Mouse (Mus musculus) MEL (cell line): ENCODE data around the gene Retsat. TPM values are rescaled to one million over a fixed set of nuclear protein-coding genes. Genes with fewer than 3 reads are reported as not detected.

Source experiments
- DNase-seq: peaks from one replicate; pipeline ENCODE4 v3.0.0; 2011; ENCODE audit warnings: low read depth, low spot score
- H3K27ac ChIP-seq: 2 replicates; pipeline ENCODE4 v1.5.1; 2012; ENCODE audit warnings: low read depth, mild to moderate bottlenecking, control low read depth, low read length, moderate library complexity; ENCODE audit not compliant: control insufficient read depth
- H3K27me3 ChIP-seq, 2 experiments: fragments of 150-350 bp in 1 of 2; sonication (generic) in 1 of 2; 2 replicates each; pipeline ENCODE4 v1.6.1; 2012; ENCODE audit warnings: low read length in 2 of 2, mild to moderate bottlenecking in 2 of 2, improper control_type of control experiment in 1 of 2, moderate library complexity in 1 of 2; ENCODE audit not compliant: insufficient read depth in 2 of 2, control insufficient read depth in 1 of 2
- H3K36me3 ChIP-seq, 2 experiments: 2 replicates each; pipeline ENCODE4 v1.6.1; 2012 to 2014; ENCODE audit warnings: low read length in 2 of 2, improper control_type of control experiment in 1 of 2, inconsistent platforms in 1 of 2, mild to moderate bottlenecking in 1 of 2; ENCODE audit not compliant: insufficient read depth in 2 of 2, control insufficient read depth in 1 of 2
- H3K4me1 ChIP-seq, 2 experiments: fragments of 150-350 bp in 1 of 2; sonication (generic) in 1 of 2; 2 replicates each; pipeline ENCODE4 v1.6.1; 2012; ENCODE audit warnings: low read length in 2 of 2, improper control_type of control experiment in 1 of 2, mild to moderate bottlenecking in 1 of 2; ENCODE audit not compliant: insufficient read depth in 2 of 2, control insufficient read depth in 1 of 2
- H3K4me3 ChIP-seq, 2 experiments: fragments of 150-350 bp in 1 of 2; sonication (generic) in 1 of 2; 2 replicates each; pipeline ENCODE4 v1.5.1; 2012; ENCODE audit warnings: low read depth in 2 of 2, low read length in 2 of 2, mild to moderate bottlenecking in 2 of 2, moderate library complexity in 2 of 2, control low read depth in 1 of 2, improper control_type of control experiment in 1 of 2; ENCODE audit not compliant: control insufficient read depth in 1 of 2, insufficient read depth in 1 of 2
- H3K79me2 ChIP-seq: 2 replicates; pipeline ENCODE4 v1.6.1; 2012; ENCODE audit warnings: mild to moderate bottlenecking, low read length, moderate library complexity; ENCODE audit not compliant: control insufficient read depth, poor library complexity, insufficient read depth
- H3K9ac ChIP-seq: 2 replicates; pipeline ENCODE4 v1.6.1; 2012; ENCODE audit warnings: low read depth, mild to moderate bottlenecking, control low read depth, low read length, moderate library complexity; ENCODE audit not compliant: control insufficient read depth, poor library complexity, severe bottlenecking
- H3K9me3 ChIP-seq: fragments of 150-350 bp; sonication (generic); replicated peaks from 2 replicates; pipeline ENCODE4 v1.6.1; 2012; ENCODE audit warnings: mild to moderate bottlenecking, low read length, improper control_type of control experiment, moderate library complexity; ENCODE audit not compliant: insufficient read depth
- CHD1 ChIP-seq: IDR thresholded peaks from 2 replicates; pipeline ENCODE4 v1.6.1; 2012; ENCODE audit warnings: low read depth, mild to moderate bottlenecking, inconsistent platforms, low read length, improper control_type of control experiment
- CTCF ChIP-seq, 3 experiments: IDR thresholded peaks in 2 of 3; conservative IDR thresholded peaks in 1 of 3; 2 replicates each; pipeline ENCODE4 v1.5.1; 2011 to 2012; ENCODE audit warnings: low read length in 3 of 3, low read depth in 2 of 3, mild to moderate bottlenecking in 2 of 3, improper control_type of control experiment in 1 of 3, inconsistent platforms in 1 of 3, mixed read lengths in 1 of 3, moderate library complexity in 1 of 3; ENCODE audit not compliant: control insufficient read depth in 1 of 3, insufficient read depth in 1 of 3, poor library complexity in 1 of 3, severe bottlenecking in 1 of 3
- E2F4 ChIP-seq: IDR thresholded peaks from 2 replicates; pipeline ENCODE4 v1.6.1; 2011; ENCODE audit warnings: low read depth, low read length, improper control_type of control experiment, borderline replicate concordance
- ELF1 ChIP-seq: IDR thresholded peaks from 2 replicates; pipeline ENCODE4 v1.6.1; 2014; ENCODE audit warnings: low read depth, mild to moderate bottlenecking, inconsistent platforms, low read length, improper control_type of control experiment, moderate library complexity
- ETS1 ChIP-seq: IDR thresholded peaks from 2 replicates; pipeline ENCODE4 v1.6.1; 2012; ENCODE audit warnings: low read depth, mild to moderate bottlenecking, inconsistent platforms, low read length, improper control_type of control experiment, moderate library complexity
- GABPA ChIP-seq: IDR thresholded peaks from 2 replicates; pipeline ENCODE4 v1.6.1; 2012; ENCODE audit warnings: low read depth, mild to moderate bottlenecking, inconsistent platforms, low read length, improper control_type of control experiment, moderate library complexity
- GATA1 ChIP-seq: IDR thresholded peaks from 2 replicates; pipeline ENCODE4 v1.6.1; 2011; ENCODE audit warnings: low read depth, low read length, improper control_type of control experiment
- JUND ChIP-seq: IDR thresholded peaks from 2 replicates; pipeline ENCODE4 v1.6.1; 2011; ENCODE audit warnings: low read depth, mild to moderate bottlenecking, improper control_type of control experiment, low read length
- KAT2A ChIP-seq: conservative IDR thresholded peaks from 2 replicates; pipeline ENCODE4 v1.6.1; 2012; ENCODE audit warnings: low read depth, low read length, improper control_type of control experiment, inconsistent platforms
- MAZ ChIP-seq: IDR thresholded peaks from 2 replicates; pipeline ENCODE4 v1.6.1; 2012; ENCODE audit warnings: low read depth, mild to moderate bottlenecking, inconsistent platforms, low read length, improper control_type of control experiment
- MYC ChIP-seq: IDR thresholded peaks from 2 replicates; pipeline ENCODE4 v1.6.1; 2011; ENCODE audit warnings: low read depth, mild to moderate bottlenecking, low read length, improper control_type of control experiment, moderate library complexity
- POLR2A ChIP-seq, 2 experiments: IDR thresholded peaks; 2 replicates each; pipeline ENCODE4 v1.6.1; 2011 to 2012; ENCODE audit warnings: low read length in 2 of 2, mild to moderate bottlenecking in 2 of 2, control low read depth in 1 of 2, improper control_type of control experiment in 1 of 2, low read depth in 1 of 2, moderate library complexity in 1 of 2; ENCODE audit not compliant: control insufficient read depth in 1 of 2, insufficient read depth in 1 of 2, poor library complexity in 1 of 2
- POLR2AphosphoS2 ChIP-seq: IDR thresholded peaks from 2 replicates; pipeline ENCODE4 v1.6.1; 2011; ENCODE audit warnings: low read length, improper control_type of control experiment
- RCOR1 ChIP-seq: IDR thresholded peaks from 2 replicates; pipeline ENCODE4 v1.6.1; 2012; ENCODE audit warnings: low read depth, mild to moderate bottlenecking, inconsistent platforms, low read length, improper control_type of control experiment
- SIN3A ChIP-seq: IDR thresholded peaks from 2 replicates; pipeline ENCODE4 v1.6.1; 2012; ENCODE audit warnings: low read length, improper control_type of control experiment, inconsistent platforms
- TCF12 ChIP-seq: IDR thresholded peaks from 2 replicates; pipeline ENCODE4 v1.6.1; 2014; ENCODE audit warnings: low read depth, mild to moderate bottlenecking, inconsistent platforms, low read length, improper control_type of control experiment, moderate library complexity
- USF1 ChIP-seq: IDR thresholded peaks from 2 replicates; pipeline ENCODE4 v1.6.1; 2014; ENCODE audit warnings: low read depth, mild to moderate bottlenecking, inconsistent platforms, low read length, improper control_type of control experiment, moderate library complexity
- USF2 ChIP-seq, 2 experiments: IDR thresholded peaks; 2 replicates each; pipeline ENCODE4 v1.6.1; 2011 to 2012; ENCODE audit warnings: improper control_type of control experiment in 2 of 2, low read length in 2 of 2, borderline replicate concordance in 1 of 2, inconsistent platforms in 1 of 2, low read depth in 1 of 2, mild to moderate bottlenecking in 1 of 2; ENCODE audit not compliant: insufficient read depth in 1 of 2
- ZC3H11A ChIP-seq: IDR thresholded peaks from 2 replicates; pipeline ENCODE4 v1.6.1; 2012; ENCODE audit warnings: low read depth, mild to moderate bottlenecking, inconsistent platforms, low read length, improper control_type of control experiment
- ZKSCAN1 ChIP-seq: IDR thresholded peaks from 2 replicates; pipeline ENCODE4 v1.6.1; 2012; ENCODE audit warnings: low read depth, mild to moderate bottlenecking, inconsistent platforms, low read length, improper control_type of control experiment, moderate library complexity
- polyA plus RNA-seq, 2 experiments: library from polyadenylated mRNA; stranded (reverse) in 1 of 2; unstranded in 1 of 2; fragments of >175 nt in 1 of 2; fragments of >200 nt in 1 of 2; gene quantifications; 2 replicates each; pipeline versions ENCODE4 v1.2.1 to v1.2.4; 2012; ENCODE audit warnings: low replicate concordance in 2 of 2, low read depth in 1 of 2; ENCODE audit not compliant: insufficient read length in 2 of 2, insufficient read depth in 1 of 2, missing spikeins in 1 of 2
- total RNA-seq: library from RNA; depleted of rRNA; stranded (reverse); fragments of 300-350 nt; gene quantifications from 2 replicates; pipeline ENCODE4 v1.2.3, GENCODE M21; 2012

The Retsat gene
- total and polyA plus RNA-seq, 3 experiments: 40.3 to 61.5 TPM; not detected in 1

DNA sequence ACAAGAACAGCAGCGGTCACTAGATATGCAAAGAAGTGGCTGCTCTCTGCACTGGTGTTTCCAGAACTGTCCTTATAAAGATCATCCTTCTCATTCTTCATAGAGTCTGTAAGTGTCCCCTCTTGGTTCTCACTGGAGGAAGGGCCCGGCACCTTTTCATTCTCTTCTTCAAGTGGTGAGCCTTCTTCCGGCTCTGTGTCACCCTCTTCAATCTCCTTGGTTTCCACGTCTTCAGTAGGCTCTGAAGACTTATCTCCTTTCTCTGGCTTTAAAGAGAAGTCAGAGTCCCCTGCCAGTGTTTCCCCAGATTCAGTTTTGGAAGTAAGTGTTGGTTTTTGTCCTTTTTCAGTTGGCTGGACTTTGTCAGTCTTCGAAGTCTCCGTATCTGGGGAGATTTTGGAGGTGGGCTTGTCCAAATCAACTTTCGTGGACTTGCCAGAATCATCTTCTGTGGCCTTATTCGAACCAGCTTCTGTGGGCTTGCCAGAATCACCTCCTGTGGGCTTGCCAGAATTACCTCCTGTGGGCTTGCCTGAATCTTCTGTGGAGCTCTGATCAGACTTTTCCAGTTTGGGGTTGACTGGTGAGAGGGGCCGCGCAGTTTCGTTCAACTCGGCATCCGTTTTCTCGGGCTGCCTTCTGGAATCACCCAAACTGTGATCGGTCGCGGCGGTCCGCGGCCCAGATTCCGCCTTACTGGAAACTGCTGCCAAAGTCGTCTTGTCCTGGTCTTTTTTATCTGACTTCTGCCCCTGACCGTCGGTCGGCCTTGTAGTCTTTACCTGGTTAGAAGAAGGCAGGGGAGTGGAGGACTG, 17.5 kb downstream of the Retsat start:
- H3K4me3 ChIP-seq: peak overlapping the region; percentile 72 to 87
- H3K9ac ChIP-seq: peak overlapping the region; percentile 84
- peak; percentile 36 for DNase-seq
- H3K79me2 ChIP-seq: peaks cover 18% of the 10 kb centered on the region
- no peak overlapping the region for H3K27ac ChIP-seq
- H3K4me1 ChIP-seq: peaks cover 4 to 6% of the 10 kb centered on the region in 2 experiments; a peak in 3 of 4 replicates
- H3K27me3 ChIP-seq: no peaks in the 10 kb centered on the region
- no peaks in the 10 kb centered on the region for H3K9me3 ChIP-seq
- TF ChIP-seq POLR2AphosphoS2 (no peak), GATA1 (no peak), MAZ (no peak), SIN3A (no peak; the same call in none of the 2 replicates), KAT2A (no peak), CHD1 (no peak), CTCF (IDR thresholded peaks at IDR 0.05 in 2 of 3, conservative IDR thresholded peaks at IDR 0.05 in 1 of 3; ENCODE audit: control insufficient read depth in 1 of 3, insufficient read depth in 1 of 3, low read depth in 2 of 3, low read length in 3 of 3, poor library complexity in 1 of 3, severe bottlenecking in 1 of 3) (no peak), JUND (no peak), RCOR1 (no peak), MYC (no peak), ZC3H11A (no peak), POLR2A (IDR thresholded peaks at IDR 0.05; ENCODE audit: control insufficient read depth in 1 of 2, insufficient read depth in 1 of 2, low read depth in 1 of 2, low read length in 2 of 2, poor library complexity in 1 of 2) (no peak), USF2 (IDR thresholded peaks at IDR 0.05; ENCODE audit: borderline replicate concordance in 1 of 2, insufficient read depth in 1 of 2, low read depth in 1 of 2, low read length in 2 of 2) (no peak), USF1 (no peak), TCF12 (no peak), ETS1 (no peak), E2F4 (no peak), ZKSCAN1 (no peak), GABPA (no peak), ELF1 (no peak)
- H3K36me3 ChIP-seq: peaks cover 4 to 12% of the 10 kb centered on the region in 2 experiments
